Mouse (Mus musculus) cerebellum, adult 2 months (tissue): ENCODE data around the gene Sept10. TPM values are rescaled to one million over a fixed set of nuclear protein-coding genes. Genes with fewer than 3 reads are reported as not detected.

ENCODE experiments used
- DNase-seq, 2 experiments: peaks; one replicate each; pipeline ENCODE4 v3.0.0; 2021
- H3K27ac ChIP-seq: fragments of 200-500 bp; 2 replicates; pipeline ENCODE4 v1.5.1; 2012; ENCODE audit warnings: low read length, control low read depth, inconsistent platforms; ENCODE audit not compliant: insufficient read depth
- H3K27me3 ChIP-seq: fragments of 200-500 bp; 2 replicates; pipeline ENCODE4 v1.6.1; 2012; ENCODE audit warnings: inconsistent platforms, mild to moderate bottlenecking, low read length, moderate library complexity; ENCODE audit not compliant: control insufficient read depth, insufficient read depth
- H3K4me1 ChIP-seq: fragments of 200-500 bp; 2 replicates; pipeline ENCODE4 v1.6.1; 2011; ENCODE audit warnings: low read length; ENCODE audit not compliant: control insufficient read depth, insufficient read depth
- H3K4me3 ChIP-seq: fragments of 200-500 bp; replicated peaks from 2 replicates; pipeline ENCODE3; 2011; ENCODE audit warnings: mild to moderate bottlenecking, low read depth, low read length, control low read depth; ENCODE audit not compliant: insufficient read depth
- CTCF ChIP-seq: fragments of 200-500 bp; IDR thresholded peaks from 2 replicates; pipeline ENCODE4 v1.5.1; 2011; ENCODE audit warnings: low read depth, mild to moderate bottlenecking, control low read depth, low read length, moderate library complexity, borderline replicate concordance; ENCODE audit not compliant: insufficient read depth
- POLR2A ChIP-seq: fragments of 200-500 bp; IDR thresholded peaks from 2 replicates; pipeline ENCODE4 v1.6.1; 2011; ENCODE audit warnings: low read length, control low read depth, borderline replicate concordance; ENCODE audit not compliant: insufficient read depth
- WGBS: fragments of 180-500 bp; shearing (Covaris S2); methylation state at CpG from one replicate; pipeline ENCODE4 v1.1.7; 2018; 5-methylcytosine and 5-hydroxymethylcytosine counted together
- polyA plus RNA-seq: library from polyadenylated mRNA; depleted of rRNA; stranded (reverse); fragments of >200 nt; gene quantifications from 2 replicates; pipeline ENCODE4 v1.2.3, GENCODE M21; 2012

Gene Sept10
- polyA plus RNA-seq, 1 experiment, result 8.5 TPM

- no peak for TF ChIP-seq CTCF
- TF ChIP-seq POLR2A, result no peak
- 97% methylated on average over 1 of the region's 1 CpGs for WGBS
- no peaks in the 10 kb centered on the region for H3K4me1 ChIP-seq
Observed at GRCm38 (mm10) chr10:59172539-59172938, 49.1 kb downstream of the Sept10 start.

GRCm38 (mm10) chr10:59171042-59171441, 50.6 kb downstream of the Sept10 start:
- 40% methylated on average over 3 of the region's 3 CpGs for WGBS
- TF ChIP-seq POLR2A (no peak), CTCF (no peak)
- no peaks in the 10 kb centered on the region for H3K27me3 ChIP-seq
- DNase-seq, result no peak
- no peak overlapping the region for H3K27ac ChIP-seq
- no peak overlapping the region for H3K4me3 ChIP-seq
- H3K4me1 ChIP-seq, result no peaks in the 10 kb centered on the region

More at GRCm38 (mm10) chr10:59172539-59172938, 49.1 kb downstream of the Sept10 start:
- Histone ChIP-seq H3K4me3 (no peak overlapping the region), H3K27me3 (no peaks in the 10 kb centered on the region), H3K27ac (no peak overlapping the region)
- no peak for DNase-seq

- TF ChIP-seq POLR2A, result no peak
- peak; percentile 77 for TF ChIP-seq CTCF
- peak; percentile 30 to 37 for DNase-seq
- Histone ChIP-seq H3K4me3 (no peak overlapping the region), H3K4me1 (no peaks in the 10 kb centered on the region), H3K27ac (no peak overlapping the region), H3K27me3 (no peaks in the 10 kb centered on the region)
- 71% methylated on average over 14 of the region's 14 CpGs for WGBS
Observed at GRCm38 (mm10) chr10:59166104-59166944, 55.3 kb downstream of the Sept10 start.

- H3K27me3 ChIP-seq, result no peaks in the 10 kb centered on the region
- H3K4me1 ChIP-seq, result no peaks in the 10 kb centered on the region
- no peak overlapping the region for H3K27ac ChIP-seq
- 77% methylated on average over 4 of the region's 4 CpGs for WGBS
- TF ChIP-seq CTCF, result no peak
- no peak for TF ChIP-seq POLR2A
- no peak for DNase-seq
- H3K4me3 ChIP-seq, result no peak overlapping the region
Observed at GRCm38 (mm10) chr10:59162185-59162897, 59.3 kb downstream of the Sept10 start.

- WGBS, result 92% methylated on average over 3 of the region's 3 CpGs
- TF ChIP-seq POLR2A (no peak), CTCF (no peak)
- H3K4me1 ChIP-seq, result no peaks in the 10 kb centered on the region
- no peak overlapping the region for H3K4me3 ChIP-seq
- H3K27me3 ChIP-seq, result no peaks in the 10 kb centered on the region
- no peak for DNase-seq
- no peak overlapping the region for H3K27ac ChIP-seq
Observed at GRCm38 (mm10) chr10:59158627-59159026, 63.0 kb downstream of the Sept10 start.

GRCm38 (mm10) chr10:59152544-59153081, 69.0 kb downstream of the Sept10 start:
- Histone ChIP-seq H3K27ac (no peak overlapping the region), H3K4me3 (no peak overlapping the region), H3K27me3 (no peaks in the 10 kb centered on the region), H3K4me1 (peaks cover 3% of the 10 kb centered on the region; the same call in 1 of the 2 replicates)
- no peak for TF ChIP-seq CTCF
- no peak for TF ChIP-seq POLR2A
- no peak for DNase-seq
- WGBS, result 82% methylated on average over 5 of the region's 5 CpGs

- no peak overlapping the region for H3K27ac ChIP-seq
- no peak for TF ChIP-seq POLR2A
- TF ChIP-seq CTCF, result no peak
- no peaks in the 10 kb centered on the region for H3K27me3 ChIP-seq
- 64% methylated on average over 10 of the region's 10 CpGs for WGBS
- peaks cover 3% of the 10 kb centered on the region; the same call in 1 of the 2 replicates for H3K4me1 ChIP-seq
- no peak overlapping the region for H3K4me3 ChIP-seq
- DNase-seq, result no peak
Observed at GRCm38 (mm10) chr10:59150938-59151657, 70.5 kb downstream of the Sept10 start.
